Mouse (Mus musculus): ENCODE results near the gene Dusp16. TPM values are rescaled to one million over a fixed set of nuclear protein-coding genes. Genes with fewer than 3 reads are reported as not detected.

The Dusp16 gene
- polyA plus RNA-seq (2017; shearing (Covaris generic)) = 1.4 TPM

DNA sequence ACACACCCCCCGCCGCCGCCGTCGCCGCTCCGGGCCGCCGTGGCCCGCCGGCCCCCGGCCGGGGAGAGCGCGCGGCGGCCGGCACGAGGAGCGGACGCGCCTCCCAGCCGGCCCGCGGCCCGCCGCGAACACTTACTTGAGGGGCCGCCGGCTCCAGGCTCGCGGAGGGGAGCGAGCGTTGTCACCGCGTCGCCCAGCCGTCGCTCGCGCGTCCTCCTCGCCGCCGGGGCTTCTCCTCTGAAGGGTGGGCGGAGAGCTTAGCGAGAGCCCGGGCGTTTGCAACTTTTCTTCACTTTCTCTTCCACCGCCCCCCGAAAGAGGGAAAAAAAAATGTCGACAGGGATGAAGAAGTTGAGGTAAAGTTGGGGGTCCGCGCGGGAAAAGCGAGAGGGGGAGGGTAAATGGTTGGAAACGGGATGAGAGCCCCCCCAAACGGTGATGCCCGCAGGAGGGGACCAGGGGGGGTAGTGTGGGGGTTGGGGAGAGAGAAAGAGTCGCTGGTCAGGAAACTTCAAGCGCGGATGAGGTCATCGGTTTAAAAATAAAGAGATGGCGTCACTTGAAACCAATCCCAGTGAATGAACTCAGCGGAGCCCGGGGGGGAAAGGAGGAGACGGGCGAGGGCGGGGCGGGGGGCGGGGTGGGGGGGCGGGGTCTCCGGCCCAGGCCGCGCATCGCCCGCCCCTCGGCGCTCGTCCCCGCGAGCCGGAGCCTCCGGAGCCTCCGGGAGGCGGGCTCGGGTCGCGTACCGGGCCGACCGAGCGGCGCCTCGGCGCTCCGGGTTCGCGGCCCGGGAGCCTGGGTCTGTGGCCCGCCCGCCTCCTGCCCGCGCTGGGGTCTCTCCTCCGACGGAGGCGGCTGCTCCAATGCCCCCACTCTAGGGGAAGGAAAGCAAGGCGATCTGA, at the start of gene Dusp16:
TSS of gene Dusp16 (minus strand) at position 485 of the 905 bp plus-strand sequence.

DNA sequence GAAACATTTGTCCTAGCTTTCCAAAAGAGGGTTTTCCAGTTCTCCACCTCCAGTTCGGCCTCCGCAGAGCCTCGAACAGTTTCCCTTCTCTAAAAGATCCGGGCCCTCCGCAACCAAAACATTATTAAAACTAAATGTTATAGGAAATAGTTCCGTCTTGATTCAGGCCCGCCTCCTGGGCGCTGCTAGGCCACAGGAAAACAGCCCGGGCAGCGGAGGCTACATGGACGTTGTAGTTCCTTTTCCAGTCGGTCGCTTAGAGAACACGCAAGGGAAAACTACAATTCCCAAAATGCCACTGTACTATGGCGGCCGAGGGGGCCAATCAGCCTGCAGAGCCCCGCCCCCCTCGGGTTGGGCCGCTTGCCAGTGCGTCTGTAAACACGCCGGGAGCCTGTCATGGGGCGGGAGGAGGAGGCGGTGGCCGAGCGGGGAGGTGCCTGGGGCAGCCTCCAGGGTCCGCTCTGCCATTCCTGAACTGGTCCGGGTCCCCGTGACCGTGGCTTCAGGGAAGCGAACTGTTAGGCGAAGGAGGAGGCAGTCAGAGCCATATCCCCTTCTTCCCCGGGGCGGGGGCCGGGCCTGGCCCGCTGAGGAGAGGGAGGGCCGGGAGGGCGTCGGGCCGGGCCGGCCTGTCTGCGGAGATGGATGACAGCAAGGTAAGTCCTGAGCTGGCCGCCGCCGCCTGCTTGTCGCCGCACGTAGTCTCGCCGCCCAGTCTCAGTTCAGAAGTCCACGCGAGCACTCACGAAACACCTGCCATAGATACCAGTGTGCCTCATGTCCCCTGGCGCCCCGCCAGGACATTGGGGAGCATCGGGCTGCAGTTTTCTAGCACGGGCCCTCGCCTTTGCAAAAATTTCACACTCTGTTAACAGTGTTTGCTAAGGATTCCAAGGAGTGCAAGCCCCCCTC, 37.6 kb upstream of the Dusp16 start, which contains the start of gene Crebl2:
TSS of gene Crebl2 (plus strand) at position 369 of the 915 bp plus-strand sequence.

Other genes with a start within 250 kb of the Dusp16 start
- gene Lrp6, start 225.7 kb downstream of the Dusp16 start, polyA plus RNA-seq (2017; shearing (Covaris generic)) = 29.3 TPM
- gene Mansc1, start 160.1 kb downstream of the Dusp16 start, polyA plus RNA-seq (2017; shearing (Covaris generic)) = 5.1 TPM
- gene Borcs5, start 153.1 kb downstream of the Dusp16 start, polyA plus RNA-seq (2017; shearing (Covaris generic)) = 26.6 TPM
- 27.0 TPM for gene Crebl2, start 37.5 kb upstream of the Dusp16 start, polyA plus RNA-seq (2017; shearing (Covaris generic))
- gene Gpr19, start 106.0 kb upstream of the Dusp16 start, polyA plus RNA-seq (2017; shearing (Covaris generic)) = 9.1 TPM
- gene Cdkn1b, start 127.8 kb upstream of the Dusp16 start, polyA plus RNA-seq (2017; shearing (Covaris generic)) = 34.1 TPM
- gene Apold1, start 189.1 kb upstream of the Dusp16 start, polyA plus RNA-seq (2017; shearing (Covaris generic)) = 0.28 TPM
- gene Ddx47, start 219.0 kb upstream of the Dusp16 start, polyA plus RNA-seq (2017; shearing (Covaris generic)) = 146 TPM